Comparison of ENCODE assay signal across 8 mouse cellular contexts in the genomic region with DNA sequence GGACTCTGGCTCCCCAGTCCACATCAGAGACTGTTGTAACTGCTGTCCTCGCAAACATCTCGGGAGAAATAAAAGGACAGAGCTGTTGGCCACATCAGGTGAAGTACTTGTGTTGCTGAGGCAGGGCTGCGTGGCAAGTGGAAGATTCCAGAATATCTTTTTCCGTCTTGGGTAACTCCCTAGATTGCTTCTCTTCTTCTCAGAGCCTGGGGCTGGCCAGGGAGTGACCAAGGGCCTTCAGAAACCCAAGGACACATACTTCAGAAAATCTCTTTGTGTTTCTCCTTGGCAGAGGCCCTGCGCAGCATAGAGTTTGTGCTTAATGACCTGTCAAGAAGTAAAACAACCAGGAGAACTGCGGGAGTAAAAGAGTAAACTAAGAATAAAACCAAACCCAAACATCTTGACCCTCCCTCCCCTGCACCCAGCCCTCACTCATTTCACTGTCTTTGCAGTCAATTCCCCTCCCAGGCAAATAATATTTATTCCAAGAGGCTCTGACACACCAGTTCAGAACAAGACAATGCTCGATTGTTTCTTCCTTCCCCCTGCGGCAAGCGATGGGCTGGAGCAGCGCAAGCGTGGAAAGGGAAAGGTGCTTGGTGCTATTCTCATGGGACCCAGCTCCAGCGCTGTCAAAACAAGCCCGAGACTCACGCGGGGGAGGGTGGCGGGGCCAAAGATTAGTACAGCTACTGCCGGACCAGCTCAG.
DNase-seq lines count a peak whose midpoint lies in the region; ATAC-seq and TF ChIP-seq lines count a peak whose summit lies in the region.

No protein-coding gene starts in this region.

- 0 out of 2 replicates have a peak, but pooled peaks cover 4% of the 10 kb centered on the region for H3K4me1 ChIP-seq in forebrain, postnatal 0 days (ENCODE audit: insufficient read depth)
- peaks cover 13% of the 10 kb centered on the region for H3K4me1 ChIP-seq in hindbrain, embryonic 16.5 days (ENCODE audit: control insufficient read depth, insufficient read depth, low read depth, low read length)
- 0 out of 2 replicates have a peak, but pooled peaks cover 4% of the 10 kb centered on the region for H3K4me1 ChIP-seq in liver, embryonic 12.5 days

- peak; percentile 59 for DNase-seq in embryo, embryonic 10 days (ENCODE audit: low spot score)
- DNase-seq in forebrain, postnatal 0 days, result no peak
- peak; percentile 47 for DNase-seq in ovary, postnatal 14 days (ENCODE audit: low spot score)
- no peak for DNase-seq in cerebellum, adult 9-11 months
- no peak for DNase-seq in left cerebral cortex, adult 9 months (ENCODE audit: low spot score in 2 of 2)

- H3K9me3 ChIP-seq in forebrain, postnatal 0 days (ENCODE audit: low read length), result no peaks in the 10 kb centered on the region
- H3K9me3 ChIP-seq in hindbrain, embryonic 16.5 days (ENCODE audit: control insufficient read depth, low read length), result no peaks in the 10 kb centered on the region
- H3K9me3 ChIP-seq in liver, embryonic 12.5 days (replicated peaks), result no peaks in the 10 kb centered on the region

- ATAC-seq in forebrain, postnatal 0 days, result no peak; the same call in 1 of the 2 replicates
- ATAC-seq in hindbrain, embryonic 16.5 days, result peak; percentile 42; the same call in 1 of the 2 replicates
- ATAC-seq in liver, embryonic 12.5 days, result no peak
- ATAC-seq in activated CD4-positive, CD25-positive, alpha-beta regulatory T cell, adult 4 months, result no peak

- no peak overlapping the region for H3K27ac ChIP-seq in forebrain, postnatal 0 days (ENCODE audit: low read depth, low read length)
- no peak overlapping the region for H3K27ac ChIP-seq in hindbrain, embryonic 16.5 days (ENCODE audit: low read depth, low read length)
- H3K27ac ChIP-seq in liver, embryonic 12.5 days, result no peak overlapping the region

- no peaks in the 10 kb centered on the region for H3K36me3 ChIP-seq in forebrain, postnatal 0 days (ENCODE audit: insufficient read depth)
- no peaks in the 10 kb centered on the region for H3K36me3 ChIP-seq in hindbrain, embryonic 16.5 days (ENCODE audit: control insufficient read depth, insufficient read depth, low read length)
- no peaks in the 10 kb centered on the region for H3K36me3 ChIP-seq in liver, embryonic 12.5 days

- TF ChIP-seq CTCF in forebrain, postnatal 0 days (IDR thresholded peaks at IDR 0.05; ENCODE audit: low read depth), result no peak

- H3K9ac ChIP-seq in forebrain, postnatal 0 days, result no peak overlapping the region
- no peak overlapping the region for H3K9ac ChIP-seq in hindbrain, embryonic 16.5 days (ENCODE audit: low read depth, low read length)
- H3K9ac ChIP-seq in liver, embryonic 12.5 days, result no peak overlapping the region

- H3K4me3 ChIP-seq in forebrain, postnatal 0 days (ENCODE audit: low read depth, low read length), result no peak overlapping the region
- peak overlapping the region; percentile 18; the same call in 1 of the 2 replicates for H3K4me3 ChIP-seq in hindbrain, embryonic 16.5 days (ENCODE audit: low read length)
- no peak overlapping the region for H3K4me3 ChIP-seq in liver, embryonic 12.5 days

- 23% methylated on average over 17 of the region's 17 CpGs for WGBS in forebrain, postnatal 0 days
- WGBS in hindbrain, embryonic 16.5 days, result 24% methylated on average over 17 of the region's 17 CpGs
- WGBS in liver, embryonic 12.5 days (ENCODE audit: insufficient replicate concordance), result 27% methylated on average over 17 of the region's 17 CpGs

- peak overlapping the region; percentile 37 for H3K4me2 ChIP-seq in forebrain, postnatal 0 days (ENCODE audit: low read depth)
- H3K4me2 ChIP-seq in hindbrain, embryonic 16.5 days (ENCODE audit: low read length), result peak overlapping the region; percentile 52
- H3K4me2 ChIP-seq in liver, embryonic 12.5 days, result 0 out of 2 replicates have a peak overlapping the region, but pooled peaks have one; percentile 13

- no peaks in the 10 kb centered on the region for H3K27me3 ChIP-seq in forebrain, postnatal 0 days (ENCODE audit: insufficient read depth, low read length)
- H3K27me3 ChIP-seq in hindbrain, embryonic 16.5 days (replicated peaks; ENCODE audit: control insufficient read depth, insufficient read depth, low read length), result no peaks in the 10 kb centered on the region
- H3K27me3 ChIP-seq in liver, embryonic 12.5 days (replicated peaks), result peaks cover 21% of the 10 kb centered on the region; the same call in 1 of the 2 replicates

Comparison
In these comparisons a context has a peak if more than half of its experiments do, and no peak if none do; other contexts are left out.
1. DNase-seq: peak in embryo, embryonic 10 days (single experiment) and ovary, postnatal 14 days (single experiment); none in forebrain, postnatal 0 days (single experiment), cerebellum, adult 9-11 months (single experiment) and left cerebral cortex, adult 9 months (0 of 2).
2. Peak in every context shown above with its lines, with median percentiles within 50 percentile points of each other: H3K4me2 ChIP-seq.